In genomic region chr7:16739056-16739604, GRCm38 (mm10) we compare ENCODE assay signal across 9 mouse cellular contexts. TPM values are rescaled to one million over a fixed set of nuclear protein-coding genes. Genes with fewer than 3 reads are reported as not detected.
DNase-seq lines count a peak whose midpoint lies in the region; ATAC-seq and TF ChIP-seq lines count a peak whose summit lies in the region.
"Had no signal": no experiment of that assay in that cellular context is flagged by ENCODE, and none has a peak within 500 bp of the region (broad histone marks: within the 10 kb centered on the region; RNA-seq: fewer than 3 reads in every experiment).

No protein-coding gene starts in this region.

- TF ChIP-seq POLR2A in cortical plate, adult 2 months (IDR thresholded peaks at IDR 0.05; ENCODE audit: extremely low read depth, insufficient read depth, low read length): no peak

- WGBS in kidney, embryonic 15.5 days: 49% methylated on average over 10 of the region's 10 CpGs
- WGBS in hindbrain, embryonic 13.5 days: 53% methylated on average over 10 of the region's 10 CpGs
- WGBS in midbrain, embryonic 14.5 days: 61% methylated on average over 10 of the region's 10 CpGs

- H3K27ac ChIP-seq in kidney, embryonic 15.5 days: peak overlapping the region; percentile 38; the same call in 1 of the 2 replicates
- no peak overlapping the region for H3K27ac ChIP-seq in cortical plate, adult 2 months (ENCODE audit: insufficient read depth, low read length)
- H3K27ac ChIP-seq in hindbrain, embryonic 13.5 days: no peak overlapping the region
- H3K27ac ChIP-seq in midbrain, embryonic 14.5 days (replicated peaks; ENCODE audit: low read depth, low read length): no peak overlapping the region

- DNase-seq in kidney, adult 18-20 months: no peak
- no peak for DNase-seq in midbrain, embryonic 14.5 days
- no peak for DNase-seq in right cerebral cortex, postnatal 14 days
- DNase-seq in adrenal gland, postnatal 25 days: no peak
- DNase-seq in gastrocnemius, postnatal 10 days: no peak

- H3K4me1 ChIP-seq in kidney, embryonic 15.5 days: peaks cover 25% of the 10 kb centered on the region
- H3K4me1 ChIP-seq in cortical plate, adult 2 months (ENCODE audit: control insufficient read depth, insufficient read depth, low read length): peaks cover 4% of the 10 kb centered on the region
- H3K4me1 ChIP-seq in hindbrain, embryonic 13.5 days (replicated peaks): peaks cover 19% of the 10 kb centered on the region
- H3K4me1 ChIP-seq in midbrain, embryonic 14.5 days (ENCODE audit: control insufficient read depth, insufficient read depth, low read length): peaks cover 8% of the 10 kb centered on the region

- H3K27me3 ChIP-seq in kidney, embryonic 15.5 days: no peaks in the 10 kb centered on the region
- H3K27me3 ChIP-seq in hindbrain, embryonic 13.5 days: no peaks in the 10 kb centered on the region
- no peaks in the 10 kb centered on the region for H3K27me3 ChIP-seq in midbrain, embryonic 14.5 days (ENCODE audit: control insufficient read depth, insufficient read depth, low read length)

- peak overlapping the region; percentile 64 for H3K4me3 ChIP-seq in kidney, embryonic 15.5 days (replicated peaks)
- peak overlapping the region; percentile 65 for H3K4me3 ChIP-seq in cortical plate, adult 2 months (ENCODE audit: insufficient read depth, low read length)
- H3K4me3 ChIP-seq in hindbrain, embryonic 13.5 days: peak overlapping the region; percentile 85
- H3K4me3 ChIP-seq in midbrain, embryonic 14.5 days (replicated peaks; ENCODE audit: low read depth, low read length): peak overlapping the region; percentile 80

- ATAC-seq in kidney, embryonic 15.5 days (replicated peaks; ENCODE audit: low FRiP score): no peak
- 0 out of 2 replicates have a peak, but pooled peaks have one; percentile 2 for ATAC-seq in hindbrain, embryonic 13.5 days (ENCODE audit: low FRiP score)
- no peak for ATAC-seq in midbrain, embryonic 14.5 days (ENCODE audit: low FRiP score, low TSS enrichment)

- H3K9ac ChIP-seq in kidney, embryonic 15.5 days: peak overlapping the region; percentile 72
- H3K9ac ChIP-seq in hindbrain, embryonic 13.5 days: peak overlapping the region; percentile 94
- H3K9ac ChIP-seq in midbrain, embryonic 14.5 days (replicated peaks; ENCODE audit: low read length): peak overlapping the region; percentile 86

- H3K4me2 ChIP-seq in kidney, embryonic 15.5 days: peak overlapping the region; percentile 80
- peak overlapping the region; percentile 91 for H3K4me2 ChIP-seq in hindbrain, embryonic 13.5 days
- peak overlapping the region; percentile 75 for H3K4me2 ChIP-seq in midbrain, embryonic 14.5 days (ENCODE audit: low read length)

- no peaks in the 10 kb centered on the region for H3K9me3 ChIP-seq in kidney, embryonic 15.5 days (replicated peaks)
- H3K9me3 ChIP-seq in hindbrain, embryonic 13.5 days: no peaks in the 10 kb centered on the region
- no peaks in the 10 kb centered on the region for H3K9me3 ChIP-seq in midbrain, embryonic 14.5 days (ENCODE audit: control insufficient read depth, low read length)

- H3K36me3 ChIP-seq in kidney, embryonic 15.5 days: peaks cover 18% of the 10 kb centered on the region
- peaks cover 26% of the 10 kb centered on the region for H3K36me3 ChIP-seq in hindbrain, embryonic 13.5 days
- H3K36me3 ChIP-seq in midbrain, embryonic 14.5 days (ENCODE audit: control insufficient read depth, insufficient read depth, low read length): peaks cover 10% of the 10 kb centered on the region

- no peak for TF ChIP-seq CTCF in cortical plate, adult 2 months (IDR thresholded peaks at IDR 0.05; ENCODE audit: extremely low read depth, insufficient read depth, low read length)

RNA-seq across cellular contexts. Expression of gene Ap2s1, which starts 0.9 kb away (rescaled TPM):
- 255 and 262 TPM in 2 replicates for polyA plus RNA-seq in kidney, embryonic 15.5 days (2015; fragmentation: Nextera tagmentation; extraction: Ambion mirVana)
- polyA plus RNA-seq in cortical plate, adult 2 months (2012; rRNA removed): 526 and 561 TPM in 2 replicates
- polyA plus RNA-seq in hindbrain, embryonic 13.5 days (2015; fragmentation: Nextera tagmentation; extraction: Ambion mirVana): 381 and 383 TPM in 2 replicates
- polyA plus RNA-seq in midbrain, embryonic 14.5 days (2014; fragmentation: Nextera tagmentation; extraction: Ambion mirVana): 431 and 530 TPM in 2 replicates
- total RNA-seq in adrenal gland, postnatal 25 days (2021): 130 and 139 TPM in 2 replicates
- 10 to 100 TPM; 65.4 to 71.9 TPM for total RNA-seq in gastrocnemius, postnatal 10 days (2021)

RNA-seq across cellular contexts. Expression of gene Ceacam9, which starts 17.4 kb away (rescaled TPM):
- polyA plus RNA-seq in kidney, embryonic 15.5 days (2015; fragmentation: Nextera tagmentation; extraction: Ambion mirVana): not detected in 2 replicates
- 0.26 and 0.52 TPM in 2 replicates for polyA plus RNA-seq in cortical plate, adult 2 months (2012; rRNA removed)
- polyA plus RNA-seq in hindbrain, embryonic 13.5 days (2015; fragmentation: Nextera tagmentation; extraction: Ambion mirVana): not detected in 2 replicates
- polyA plus RNA-seq in midbrain, embryonic 14.5 days (2014; fragmentation: Nextera tagmentation; extraction: Ambion mirVana): 0.20 TPM in 1 of 2 replicates, not detected in the other
- not detected in 2 replicates for total RNA-seq in adrenal gland, postnatal 25 days (2021)
- total RNA-seq in gastrocnemius, postnatal 10 days (2021): not detected
- total RNA-seq: layer of hippocampus, postnatal 25 days had no signal

RNA-seq across cellular contexts. Expression of gene Slc1a5, which starts 42.0 kb away (rescaled TPM):
- 46.9 and 48.6 TPM in 2 replicates for polyA plus RNA-seq in kidney, embryonic 15.5 days (2015; fragmentation: Nextera tagmentation; extraction: Ambion mirVana)
- 5.7 and 6.1 TPM in 2 replicates for polyA plus RNA-seq in cortical plate, adult 2 months (2012; rRNA removed)
- 8.6 and 8.7 TPM in 2 replicates for polyA plus RNA-seq in hindbrain, embryonic 13.5 days (2015; fragmentation: Nextera tagmentation; extraction: Ambion mirVana)
- 5.9 and 10.8 TPM in 2 replicates for polyA plus RNA-seq in midbrain, embryonic 14.5 days (2014; fragmentation: Nextera tagmentation; extraction: Ambion mirVana)
- total RNA-seq in adrenal gland, postnatal 25 days (2021): 92.7 and 99.0 TPM in 2 replicates
- total RNA-seq in gastrocnemius, postnatal 10 days (2021): 10 to 100 TPM; 32.5 to 34.9 TPM
